Mouse (Mus musculus) E14TG2a.4 (cell line): Measurements from ENCODE around the gene Npc2.

ENCODE experiments used
- H3K27me3 ChIP-seq: 2 replicates; pipeline ENCODE4 v1.6.1; 2014; ENCODE audit warnings: low read length, control low read depth; ENCODE audit not compliant: insufficient read depth
- H3K36me3 ChIP-seq: 2 replicates; pipeline ENCODE4 v1.6.1; 2014; ENCODE audit warnings: low read length, control low read depth; ENCODE audit not compliant: insufficient read depth
- H3K4me1 ChIP-seq: replicated peaks from 2 replicates; pipeline ENCODE4 v1.6.1; 2014; ENCODE audit warnings: low read depth, low read length, control low read depth
- H3K4me3 ChIP-seq: replicated peaks from 2 replicates; pipeline ENCODE4 v1.5.1; 2014; ENCODE audit warnings: mild to moderate bottlenecking, low read length
- H3K9me3 ChIP-seq: 2 replicates; pipeline ENCODE4 v1.6.1; 2014; ENCODE audit warnings: low read length, control low read depth
- CTCF ChIP-seq: conservative IDR thresholded peaks from 2 replicates; pipeline ENCODE4 v1.5.1; 2014; ENCODE audit warnings: low read length
- NANOG ChIP-seq: IDR thresholded peaks from 2 replicates; pipeline ENCODE4 v1.6.1; 2014; ENCODE audit warnings: borderline replicate concordance, low read length, mixed read lengths
- POU5F1 ChIP-seq: IDR thresholded peaks from 2 replicates; pipeline ENCODE4 v1.6.1; 2014; ENCODE audit warnings: low read length, borderline replicate concordance

Gene Npc2

DNA sequence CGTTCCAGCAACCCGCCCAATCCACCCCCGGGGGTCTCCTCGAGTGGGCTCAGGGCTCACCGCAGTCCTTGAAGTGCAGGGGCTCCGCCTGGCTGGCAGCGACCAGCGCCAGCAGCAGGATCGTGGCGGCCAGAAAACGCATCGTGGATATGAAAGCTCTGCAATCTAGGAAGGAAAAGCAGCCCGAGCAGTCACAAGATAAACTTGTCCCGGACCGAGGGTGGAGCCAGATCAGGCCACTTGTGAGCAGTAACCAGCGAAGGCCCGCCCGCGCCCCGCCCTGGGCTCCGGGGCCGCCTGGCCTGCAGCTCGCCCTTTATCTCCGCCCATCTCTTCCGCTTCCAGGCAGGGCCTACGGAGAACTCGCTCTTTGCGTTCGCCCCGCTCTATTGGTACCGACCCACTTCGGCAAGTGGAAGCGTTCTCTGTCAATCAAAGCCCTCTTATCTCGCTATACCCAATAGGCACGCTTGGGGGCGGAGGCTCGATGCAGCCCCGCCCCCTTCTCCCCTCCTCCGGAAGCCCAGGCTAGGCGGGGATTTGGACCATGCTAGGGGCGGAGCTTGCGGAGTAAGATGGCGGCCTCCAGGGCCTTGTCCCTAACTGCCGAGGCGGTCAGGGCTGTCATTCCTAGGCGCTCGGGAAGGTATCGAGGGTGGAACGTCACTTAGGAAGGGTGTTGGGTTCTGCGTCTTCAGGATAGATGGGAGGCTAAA, at the start of gene Npc2, which contains the start of gene Isca2:
TSS of gene Npc2 (minus strand) at position 427 of the 716 bp plus-strand sequence.
TSS of gene Isca2 (plus strand) at position 526 of the 716 bp plus-strand sequence.
- no peak for TF ChIP-seq NANOG
- no peak for TF ChIP-seq CTCF
- TF ChIP-seq POU5F1, result no peak
- no peaks in the 10 kb centered on the region for H3K27me3 ChIP-seq
- H3K4me3 ChIP-seq, result peak within 1 kb of the TSS; percentile 97
- no peaks in the 10 kb centered on the region for H3K9me3 ChIP-seq
- H3K36me3 ChIP-seq, result peaks cover 44% of the 10 kb centered on the region
- peaks cover 56% of the 10 kb centered on the region for H3K4me1 ChIP-seq

DNA sequence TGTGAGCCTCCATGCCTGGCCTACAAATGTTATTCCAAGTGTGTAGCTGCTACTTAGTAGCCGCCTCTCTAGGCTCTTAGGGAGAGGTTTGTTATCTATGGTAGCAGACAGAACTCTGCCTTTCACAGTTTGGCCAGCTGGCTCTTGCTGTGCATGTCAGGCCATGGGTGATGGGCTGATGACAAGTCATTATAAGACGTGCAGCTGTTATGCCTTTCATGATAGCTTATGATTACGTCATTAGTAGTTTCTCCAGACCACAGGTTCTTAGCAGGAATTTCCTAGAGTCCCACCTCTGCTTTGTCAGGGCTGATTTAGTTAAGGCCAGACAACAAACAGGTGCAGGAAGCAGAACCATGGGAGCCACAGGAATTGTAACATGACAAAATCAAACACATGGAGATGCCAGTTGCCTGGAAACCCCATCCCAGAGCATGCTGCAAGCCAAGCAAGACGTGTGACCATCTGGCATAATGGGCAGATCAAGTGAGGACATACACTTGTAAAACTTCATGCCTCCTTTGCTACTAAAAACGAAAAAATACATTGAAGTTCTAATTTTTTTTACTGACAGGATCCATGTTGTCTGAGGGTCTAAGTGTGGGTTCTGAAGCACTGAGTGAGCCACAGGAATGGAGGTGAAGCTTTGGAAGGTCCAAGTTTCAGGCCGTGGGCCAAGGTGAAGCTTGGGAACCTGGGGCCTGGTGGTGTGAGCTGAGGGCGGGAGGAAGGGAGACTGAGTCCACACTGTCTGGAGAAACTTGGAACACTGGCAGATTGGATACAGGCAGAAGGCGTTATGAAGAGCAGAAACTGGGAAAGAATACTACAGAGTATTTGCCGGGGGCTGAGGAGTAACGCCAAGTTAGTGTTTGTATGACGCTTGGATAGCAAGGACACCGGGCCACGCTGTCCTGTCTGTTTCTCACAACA, 46.5 kb upstream of the Npc2 start:
- no peaks in the 10 kb centered on the region for H3K9me3 ChIP-seq

DNA sequence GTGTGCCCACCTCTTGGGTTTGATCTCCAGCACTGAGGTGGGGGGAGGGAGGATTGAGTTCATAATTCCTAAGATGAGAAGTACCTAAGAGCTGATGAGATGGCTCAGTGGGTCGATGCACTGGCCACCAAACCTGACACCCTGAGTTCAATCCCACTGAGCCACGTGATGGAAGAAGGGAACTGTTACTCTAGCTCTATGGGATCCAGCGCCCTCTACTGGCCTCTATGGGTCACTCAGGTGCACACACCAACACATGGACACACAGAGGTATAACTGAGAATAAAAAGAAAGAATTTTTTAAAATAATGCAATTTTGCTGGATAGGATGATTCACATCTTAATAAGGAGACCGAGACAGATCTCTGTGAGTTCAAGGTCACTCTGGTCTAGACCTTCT, 45.5 kb upstream of the Npc2 start:
- Histone ChIP-seq H3K9me3 (no peaks in the 10 kb centered on the region), H3K4me1 (no peaks in the 10 kb centered on the region), H3K36me3 (no peaks in the 10 kb centered on the region), H3K4me3 (no peak overlapping the region), H3K27me3 (peaks cover 11% of the 10 kb centered on the region; the same call in 1 of the 2 replicates)
- TF ChIP-seq NANOG (no peak), CTCF (peak; percentile 83)

More for the DNA sequence above, 46.5 kb upstream of the Npc2 start:
- Histone ChIP-seq H3K4me3 (no peak overlapping the region), H3K36me3 (no peaks in the 10 kb centered on the region), H3K4me1 (no peaks in the 10 kb centered on the region), H3K27me3 (peaks cover 11% of the 10 kb centered on the region; the same call in 1 of the 2 replicates)
- TF ChIP-seq CTCF (no peak), NANOG (no peak), POU5F1 (no peak)

DNA sequence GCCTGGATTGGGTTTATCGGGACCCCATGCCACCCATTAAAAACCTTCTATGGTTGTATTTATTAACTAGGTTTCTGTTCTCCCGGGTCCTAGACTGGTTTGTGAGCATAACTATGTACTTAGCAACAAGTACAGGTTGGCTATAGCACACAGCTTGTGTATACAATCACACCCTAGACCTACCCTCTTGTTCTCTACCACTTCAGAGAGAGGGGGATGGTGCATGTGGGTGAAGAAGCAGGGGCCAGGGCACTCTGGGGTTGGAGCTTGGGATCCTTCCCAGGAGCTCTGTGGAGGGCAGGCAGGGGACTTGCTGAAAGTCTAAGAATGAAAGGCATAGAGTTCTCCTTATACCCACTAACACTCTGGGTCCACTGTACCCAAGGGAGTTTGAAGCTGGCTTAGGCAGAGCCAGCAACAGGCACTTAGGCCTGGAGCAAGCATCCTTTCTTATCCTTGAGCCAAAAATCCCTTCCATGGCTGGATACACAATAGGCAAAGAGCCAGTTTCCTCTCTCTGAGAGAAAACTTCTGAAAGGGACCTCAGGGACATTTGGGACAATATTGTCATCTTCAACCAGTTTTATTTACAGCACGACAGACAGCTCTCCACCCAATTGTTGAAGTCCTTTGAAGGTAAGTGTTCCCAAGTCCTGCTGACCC, 41.8 kb upstream of the Npc2 start:
- H3K36me3 ChIP-seq, result no peaks in the 10 kb centered on the region
- no peaks in the 10 kb centered on the region for H3K9me3 ChIP-seq
- H3K27me3 ChIP-seq, result 0 out of 2 replicates have a peak, but pooled peaks cover 4% of the 10 kb centered on the region
- H3K4me1 ChIP-seq, result no peaks in the 10 kb centered on the region
- TF ChIP-seq POU5F1 (no peak), CTCF (no peak), NANOG (no peak)
- no peak overlapping the region for H3K4me3 ChIP-seq

DNA sequence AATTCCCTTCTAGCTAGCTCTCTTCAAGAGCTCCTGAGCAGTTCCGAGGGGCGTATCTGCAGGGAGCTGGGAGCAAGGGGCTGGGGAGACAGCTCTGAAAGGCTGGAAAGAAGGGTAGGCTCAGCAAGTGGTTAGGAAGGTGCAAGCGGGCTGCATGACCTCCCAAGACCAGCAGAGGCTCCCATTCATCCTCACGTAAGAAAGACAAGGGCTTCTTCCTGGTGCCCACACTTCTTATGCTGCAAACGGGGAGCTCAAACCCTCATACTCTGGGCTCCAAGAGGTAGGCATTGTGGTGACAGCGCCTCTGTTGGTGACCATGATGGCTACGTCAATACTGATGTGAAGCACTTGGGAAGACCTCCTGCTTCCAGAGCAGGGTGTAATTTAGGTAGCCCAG, 40.8 kb upstream of the Npc2 start:
- Histone ChIP-seq H3K4me3 (no peak overlapping the region), H3K27me3 (0 out of 2 replicates have a peak, but pooled peaks cover 4% of the 10 kb centered on the region), H3K9me3 (no peaks in the 10 kb centered on the region), H3K4me1 (peaks cover under 1% of the 10 kb centered on the region; the same call in 1 of the 2 replicates), H3K36me3 (no peaks in the 10 kb centered on the region)
- peak; percentile 14; the same call in 1 of the 2 replicates for TF ChIP-seq CTCF
- no peak for TF ChIP-seq POU5F1

DNA sequence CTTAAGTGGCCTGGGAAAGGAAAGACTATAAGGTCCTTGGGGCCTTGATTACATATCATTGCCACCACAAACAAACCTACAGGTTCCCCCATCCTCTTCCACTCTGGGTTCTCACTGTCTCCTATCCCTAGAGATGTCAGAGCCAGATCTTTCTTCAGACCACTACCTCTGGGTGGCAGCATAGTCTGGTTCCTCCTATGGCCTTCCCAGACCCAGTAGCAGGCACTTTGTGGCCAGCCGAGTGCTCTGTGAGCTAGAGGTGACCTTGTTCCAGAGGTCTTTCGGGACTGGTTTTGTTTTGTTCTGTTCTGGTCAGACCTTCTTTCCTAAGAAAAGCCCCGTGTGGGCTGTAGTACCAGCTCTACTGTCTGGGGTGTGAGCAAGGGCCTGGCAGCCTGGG, 39.1 kb upstream of the Npc2 start:
- H3K36me3 ChIP-seq, result no peaks in the 10 kb centered on the region
- TF ChIP-seq NANOG (no peak), POU5F1 (no peak), CTCF (no peak)
- H3K9me3 ChIP-seq, result no peaks in the 10 kb centered on the region
- H3K4me1 ChIP-seq, result peaks cover 13% of the 10 kb centered on the region
- no peak overlapping the region for H3K4me3 ChIP-seq
- H3K27me3 ChIP-seq, result peaks cover 18% of the 10 kb centered on the region

DNA sequence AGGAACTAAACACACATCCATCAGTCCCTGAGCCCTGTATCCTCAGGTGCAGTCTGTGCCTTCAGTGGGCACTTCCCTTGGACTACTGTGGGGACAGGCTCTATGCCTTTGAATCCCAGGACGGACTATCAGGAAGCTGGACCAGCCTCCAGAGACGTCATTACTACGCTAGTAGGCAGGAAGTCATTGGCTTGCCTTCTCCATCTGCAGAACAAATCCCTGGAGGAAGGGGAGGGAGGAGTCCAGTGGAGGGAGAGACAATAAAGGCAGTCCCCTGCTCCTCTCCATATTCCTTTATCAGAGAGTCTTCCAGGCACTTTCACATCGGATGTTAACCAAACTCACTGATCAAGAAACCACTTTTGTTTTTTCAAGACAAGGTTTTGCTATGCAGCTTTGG, 38.6 kb upstream of the Npc2 start:
- TF ChIP-seq CTCF (no peak), NANOG (no peak), POU5F1 (no peak)
- Histone ChIP-seq H3K4me3 (no peak overlapping the region), H3K36me3 (no peaks in the 10 kb centered on the region), H3K27me3 (peaks cover 18% of the 10 kb centered on the region), H3K9me3 (no peaks in the 10 kb centered on the region), H3K4me1 (peaks cover 18% of the 10 kb centered on the region)

DNA sequence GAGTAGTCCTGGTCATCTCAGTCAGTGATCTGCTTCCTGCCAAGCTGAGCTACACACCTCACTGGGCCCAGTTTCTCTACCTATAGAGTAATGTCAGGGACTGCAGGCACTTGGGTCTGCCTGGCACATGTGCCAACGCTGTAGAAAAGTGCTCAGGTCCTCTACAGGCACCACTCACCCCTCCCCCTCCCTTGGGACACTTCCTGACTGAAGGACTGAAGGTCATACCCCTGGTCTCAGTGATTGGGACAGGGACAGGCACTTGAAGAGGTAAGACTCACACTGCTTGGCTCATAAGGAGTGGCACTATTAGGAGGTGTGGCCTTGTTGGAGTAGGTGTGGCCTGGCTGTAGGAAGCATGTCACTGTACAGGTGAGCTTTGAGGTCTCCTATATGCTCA, 37.9 kb upstream of the Npc2 start:
- no peak for TF ChIP-seq POU5F1
- no peak for TF ChIP-seq NANOG
- TF ChIP-seq CTCF, result no peak

More for the DNA sequence above, 37.9 kb upstream of the Npc2 start:
- H3K36me3 ChIP-seq, result no peaks in the 10 kb centered on the region
- no peaks in the 10 kb centered on the region for H3K9me3 ChIP-seq
- peaks cover 25% of the 10 kb centered on the region for H3K4me1 ChIP-seq
- no peak overlapping the region for H3K4me3 ChIP-seq
- peaks cover 18% of the 10 kb centered on the region for H3K27me3 ChIP-seq
